Mouse (Mus musculus) adrenal gland, adult 18-20 months (tissue): ENCODE results near the gene Ppp2r1b. TPM values are rescaled to one million over a fixed set of nuclear protein-coding genes. Genes with fewer than 3 reads are reported as not detected.
A peak's percentile ranks its signal among the peaks of the same experiment; 100 is the strongest.

Source experiments
- DNase-seq, 2 experiments: peaks; one replicate each; pipeline ENCODE4 v3.0.0; 2021 to 2022; ENCODE audit warnings: low spot score in 2 of 2
- total RNA-seq, 2 experiments: library from RNA; stranded (reverse); gene quantifications; 1 replicate in 1 of 2; 2 replicates in 1 of 2; pipeline ENCODE4 v1.2.3; 2021

Gene Ppp2r1b
- total RNA-seq, 2 experiments from 2014 or later, result 44.3 to 64.2 TPM

DNA sequence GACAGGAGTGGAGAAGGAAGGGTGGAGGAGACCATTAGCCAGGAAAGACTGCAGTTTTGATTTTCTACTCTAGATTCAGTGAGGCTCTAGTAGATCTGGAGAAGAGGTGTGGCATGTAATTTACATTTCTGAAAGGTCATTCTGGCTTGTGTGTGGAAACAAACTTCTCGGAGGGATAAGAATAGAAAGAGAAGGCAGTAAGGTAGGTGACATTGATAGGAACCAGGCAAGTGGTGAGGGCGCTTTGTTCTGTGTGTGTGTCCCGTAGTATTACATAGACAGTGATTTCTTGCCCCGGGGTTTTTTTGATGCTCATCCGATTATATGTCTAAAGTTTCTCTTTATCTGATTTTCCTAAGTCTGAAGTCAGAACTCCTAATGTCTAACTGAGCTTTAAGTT lies 19.8 kb downstream of the Ppp2r1b start:
- DNase-seq, result no peak

DNA sequence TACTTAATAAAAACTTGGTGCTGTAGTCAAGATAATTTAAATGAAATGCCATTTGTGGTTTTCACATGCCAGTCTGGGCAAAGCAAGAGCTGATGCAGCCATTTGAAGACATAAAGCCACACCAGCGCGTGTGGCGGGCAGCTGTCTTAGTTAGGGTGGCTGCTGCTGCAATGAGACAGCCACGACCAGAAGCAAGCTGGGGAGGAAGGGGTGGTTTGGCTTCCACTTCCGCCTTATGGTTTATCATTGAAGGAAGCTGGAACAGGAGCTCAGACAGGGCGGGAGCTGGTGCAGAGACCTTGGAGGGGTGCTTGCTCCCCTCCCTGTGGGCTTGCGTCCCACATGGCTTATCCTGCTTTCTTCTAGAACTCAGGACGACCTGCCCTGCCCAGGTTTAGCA lies 20.7 kb downstream of the Ppp2r1b start:
- DNase-seq, result no peak

DNA sequence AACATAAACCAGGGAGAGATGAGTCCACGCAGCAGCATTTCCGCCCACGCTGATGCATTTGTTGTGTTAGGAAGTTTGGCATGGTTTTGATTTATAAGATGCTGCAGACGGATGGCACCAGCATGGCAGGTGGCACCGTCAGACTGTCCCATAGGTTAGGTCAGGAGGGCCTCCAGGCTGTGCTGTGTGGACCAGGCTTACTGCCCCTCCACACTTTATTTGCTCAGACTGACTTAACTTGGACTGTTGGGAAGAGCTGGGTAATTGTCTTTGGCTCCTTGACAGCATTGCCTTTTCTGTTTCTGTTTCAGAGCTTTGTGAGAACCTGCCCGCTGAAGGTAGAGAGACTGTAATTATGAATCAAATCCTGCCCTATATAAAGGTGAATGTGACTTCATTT lies 21.9 kb downstream of the Ppp2r1b start:
- no peak for DNase-seq

DNA sequence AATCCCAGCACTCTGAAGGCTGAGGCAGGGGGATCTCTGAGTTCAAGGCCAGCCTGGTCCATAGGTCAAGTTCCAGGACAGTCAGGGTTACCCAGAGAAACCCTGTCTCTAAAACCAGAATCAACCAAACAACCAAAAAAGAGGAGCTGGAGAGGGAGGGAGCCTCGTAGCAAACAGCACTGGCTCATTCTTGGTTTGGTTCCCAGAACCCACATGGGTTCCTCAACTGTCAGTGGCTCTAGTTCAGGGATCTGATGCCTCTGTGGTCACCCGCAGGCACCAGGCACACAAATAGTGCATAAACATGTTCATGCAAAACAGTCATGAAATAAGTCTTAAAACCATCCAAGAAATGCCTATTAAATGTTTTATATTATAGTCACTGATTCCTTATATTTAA lies 23.1 kb downstream of the Ppp2r1b start:
- DNase-seq, result no peak

DNA sequence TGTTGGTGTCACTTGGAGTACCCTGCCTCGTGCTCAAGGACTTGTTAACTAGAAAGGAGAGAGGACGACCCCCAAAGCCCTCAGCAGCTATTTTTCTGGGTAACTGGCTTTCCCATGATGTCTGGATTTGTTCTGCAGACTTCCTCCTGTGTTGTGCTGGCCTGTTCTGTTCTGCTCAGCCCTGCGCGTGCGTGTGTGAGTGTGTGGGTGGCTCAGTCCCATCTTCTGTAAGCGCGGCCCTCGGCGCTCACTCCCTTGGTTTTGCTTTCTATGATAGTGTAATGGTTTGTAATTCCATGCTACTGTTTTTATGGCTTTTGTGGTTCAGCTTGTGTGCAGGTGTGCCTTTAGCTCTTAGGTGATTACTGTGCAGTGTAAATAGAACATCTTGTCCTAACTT lies 28.1 kb downstream of the Ppp2r1b start:
- no peak for DNase-seq

DNA sequence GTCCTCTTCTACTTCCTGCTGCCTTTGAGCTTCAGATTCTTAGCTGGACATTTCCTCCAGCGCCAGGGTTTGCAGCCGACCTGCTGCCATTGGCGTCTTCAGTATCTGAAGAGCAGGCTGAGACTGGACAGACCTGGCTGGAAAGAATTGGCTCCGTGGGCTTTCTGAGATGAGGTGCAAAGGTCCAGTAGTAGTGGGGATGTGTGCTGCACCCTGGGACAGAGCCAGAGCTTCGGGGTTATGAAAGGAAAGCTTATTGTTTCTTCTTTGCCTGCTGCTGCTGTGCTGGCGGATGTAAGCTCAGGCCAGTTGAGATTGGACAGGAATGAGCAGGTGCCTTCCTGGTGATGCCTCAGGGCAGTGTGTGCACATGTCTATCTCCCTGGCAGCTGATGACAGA lies 28.9 kb downstream of the Ppp2r1b start:
- no peak for DNase-seq

DNA sequence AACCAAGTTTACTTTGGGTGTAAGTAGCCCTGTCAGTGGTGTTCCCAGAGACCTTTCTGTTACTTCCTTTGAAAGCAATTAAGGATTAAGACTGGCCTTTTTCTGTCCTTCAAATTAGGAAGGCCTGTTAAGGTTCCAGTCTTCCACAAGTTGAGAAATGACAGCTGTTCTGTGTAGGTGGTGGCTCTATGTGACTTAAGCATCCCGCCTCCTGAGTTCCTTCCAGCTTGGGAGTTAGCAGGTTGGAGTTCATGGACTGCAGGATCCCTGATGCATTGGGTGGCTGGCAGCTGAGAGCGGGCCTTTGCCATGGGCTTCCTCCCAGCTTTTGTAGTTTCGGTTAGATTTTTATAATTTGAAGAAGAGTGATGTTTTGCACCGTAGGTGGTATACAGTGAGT lies 30.4 kb downstream of the Ppp2r1b start:
- DNase-seq, result no peak

- DNase-seq, result no peak
Measured at GRCm38 (mm10) chr9:50876287-50876686, 31.2 kb downstream of the Ppp2r1b start.

DNA sequence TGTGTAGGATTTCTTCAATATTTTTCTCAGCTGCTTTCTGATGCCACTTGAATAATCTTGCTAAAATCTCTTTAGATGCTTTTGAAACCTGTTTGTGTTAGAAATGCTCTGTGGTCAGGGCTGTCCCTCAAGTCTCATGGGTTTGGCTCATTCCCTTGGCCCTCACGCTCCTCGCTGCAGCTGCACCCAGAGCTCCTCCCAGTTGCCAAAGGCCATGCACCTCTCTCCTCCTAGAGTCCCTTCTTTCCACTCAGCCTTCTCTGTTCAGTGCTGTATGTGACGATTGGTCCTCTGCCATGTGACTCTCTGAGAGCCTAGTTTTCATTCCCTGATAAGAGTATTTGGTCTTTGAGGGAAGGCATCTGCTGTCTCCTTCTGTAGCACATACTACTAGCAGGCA lies 32.3 kb downstream of the Ppp2r1b start:
- DNase-seq, result no peak

DNA sequence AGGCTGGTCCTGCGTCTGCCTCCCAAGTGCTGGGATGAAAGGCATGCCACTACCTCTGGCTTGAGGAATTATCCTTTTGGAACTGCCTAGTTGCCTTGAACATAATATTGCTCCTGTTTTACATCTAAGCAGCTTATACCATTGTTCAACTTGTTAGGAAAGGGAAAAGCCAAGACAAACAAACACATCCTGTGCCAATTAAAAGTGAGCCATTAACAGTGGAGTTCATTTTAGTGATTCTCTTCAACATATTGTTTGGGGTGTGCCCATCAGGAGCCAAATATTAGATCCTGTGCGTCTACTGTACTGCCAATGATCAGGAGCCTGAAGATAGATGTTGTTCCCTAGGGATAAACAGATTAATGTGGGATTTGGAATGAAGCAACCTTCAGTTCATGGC lies 37.1 kb downstream of the Ppp2r1b start:
- DNase-seq, result no peak

DNA sequence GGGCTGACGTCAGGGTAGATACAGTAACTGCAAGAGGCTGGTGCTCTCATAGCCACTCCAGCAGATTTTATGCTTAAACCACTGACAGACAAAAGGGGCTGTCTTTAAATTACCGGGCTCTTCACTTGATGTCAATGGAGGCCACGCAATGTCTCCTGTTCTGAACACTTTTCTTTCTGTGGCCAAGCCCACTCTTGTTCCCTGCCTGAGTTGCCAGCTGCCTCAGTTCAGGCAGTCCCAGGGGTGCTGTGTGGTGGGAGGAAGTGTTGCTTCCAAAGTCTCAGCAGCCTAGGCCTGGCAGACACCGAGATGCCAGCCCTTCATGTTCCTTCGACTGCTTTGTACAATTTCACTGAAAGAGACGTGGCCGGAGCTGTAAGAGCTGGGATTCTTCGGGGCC lies 39.0 kb downstream of the Ppp2r1b start:
- DNase-seq, result no peak

GRCm38 (mm10) chr9:50884741-50885599 lies 39.9 kb downstream of the Ppp2r1b start:
- DNase-seq, result peak in 1 of 2 experiments; percentile 21

DNA sequence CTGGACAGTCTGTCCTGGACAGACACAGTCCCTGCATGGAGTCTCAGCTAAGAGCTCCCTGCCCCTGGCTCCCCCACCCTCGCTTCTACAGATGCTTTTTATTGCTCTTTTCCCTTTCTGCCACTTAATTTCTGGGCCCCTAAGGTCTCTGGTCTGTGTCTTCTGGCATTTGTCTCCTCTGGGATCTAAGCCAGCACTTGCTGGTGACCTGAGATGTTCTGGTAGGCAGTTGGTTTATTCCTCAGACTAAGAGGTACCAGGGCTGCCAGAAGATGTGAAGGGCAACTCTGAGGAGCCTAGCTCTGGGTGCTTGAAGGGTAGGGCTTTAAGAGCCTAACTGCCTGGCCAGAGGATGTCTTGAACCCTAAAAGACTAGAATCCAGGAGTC lies 40.5 kb downstream of the Ppp2r1b start:
- no peak for DNase-seq

DNA sequence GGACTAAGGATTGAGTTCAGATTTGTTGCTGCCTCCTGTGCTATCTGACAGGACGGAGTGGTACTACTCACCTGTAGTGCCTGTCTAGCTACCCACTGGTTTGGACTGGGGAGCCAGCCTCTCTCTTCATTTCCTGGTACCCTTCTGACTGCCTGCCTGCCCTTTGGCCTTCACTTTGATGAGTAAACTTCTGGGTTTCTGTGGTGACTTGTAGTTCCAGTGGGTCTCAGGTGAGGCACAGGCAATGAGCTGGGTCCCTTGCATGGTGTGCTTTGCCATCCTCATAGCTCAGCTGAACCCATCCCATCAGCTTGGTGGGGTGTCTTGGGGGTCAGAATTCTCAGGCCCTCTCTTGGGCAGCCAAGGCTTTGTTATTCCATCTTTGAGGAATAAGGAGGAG lies 41.8 kb downstream of the Ppp2r1b start:
- DNase-seq, result no peak

DNA sequence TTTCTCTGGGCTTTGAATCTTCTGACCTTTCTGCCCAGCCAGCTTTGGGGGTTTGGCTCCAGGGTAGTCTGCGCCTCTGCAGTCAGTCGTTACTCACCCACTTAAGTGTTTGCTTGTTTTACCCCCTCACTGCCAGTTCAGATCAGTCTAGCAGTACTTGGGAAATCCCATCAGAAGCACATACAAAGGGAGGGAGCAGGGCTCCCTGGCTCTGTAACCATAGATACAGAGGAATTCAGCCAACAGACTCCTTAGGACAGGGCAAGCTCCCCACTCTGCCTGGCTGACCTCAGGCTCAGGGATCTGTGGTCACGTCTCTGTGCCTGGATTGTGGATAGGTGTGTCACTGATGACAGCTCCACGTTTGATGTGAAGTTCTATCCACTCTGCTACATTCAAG lies 42.2 kb downstream of the Ppp2r1b start:
- DNase-seq, result no peak

- DNase-seq, result no peak
Measured at GRCm38 (mm10) chr9:50889211-50889610, 44.1 kb downstream of the Ppp2r1b start.

- no peak for DNase-seq
Measured at GRCm38 (mm10) chr9:50889964-50890363, 44.9 kb downstream of the Ppp2r1b start.

DNA sequence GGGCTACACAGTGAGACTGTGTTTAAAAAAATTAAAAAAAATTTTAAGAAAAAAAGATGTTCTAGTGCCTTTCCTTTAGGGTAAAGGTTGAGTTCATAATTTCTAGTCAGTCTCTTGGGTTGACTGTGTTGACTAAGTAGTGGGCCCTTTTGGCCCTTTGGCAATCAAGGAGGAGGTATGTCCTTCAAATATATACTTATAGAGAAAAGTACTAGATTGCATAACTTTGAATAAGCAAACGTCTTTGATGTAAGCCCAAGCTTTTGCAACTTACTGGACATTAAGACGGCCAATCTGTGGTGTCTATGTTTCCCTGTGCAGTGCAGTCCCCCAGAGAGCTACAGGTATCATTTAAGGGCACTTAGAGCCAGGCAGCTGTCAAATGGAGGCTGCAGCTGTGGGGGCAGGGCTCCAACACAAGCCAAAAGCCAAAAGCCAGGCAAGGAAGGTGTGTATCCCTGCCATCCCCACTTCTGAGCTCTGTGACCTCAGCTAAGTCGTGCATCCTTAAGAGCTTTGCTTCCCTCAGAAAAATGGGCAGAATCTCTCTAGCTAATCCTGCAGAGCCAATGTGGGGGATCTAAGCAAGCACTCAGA lies 45.5 kb downstream of the Ppp2r1b start:
- no peak for DNase-seq

DNA sequence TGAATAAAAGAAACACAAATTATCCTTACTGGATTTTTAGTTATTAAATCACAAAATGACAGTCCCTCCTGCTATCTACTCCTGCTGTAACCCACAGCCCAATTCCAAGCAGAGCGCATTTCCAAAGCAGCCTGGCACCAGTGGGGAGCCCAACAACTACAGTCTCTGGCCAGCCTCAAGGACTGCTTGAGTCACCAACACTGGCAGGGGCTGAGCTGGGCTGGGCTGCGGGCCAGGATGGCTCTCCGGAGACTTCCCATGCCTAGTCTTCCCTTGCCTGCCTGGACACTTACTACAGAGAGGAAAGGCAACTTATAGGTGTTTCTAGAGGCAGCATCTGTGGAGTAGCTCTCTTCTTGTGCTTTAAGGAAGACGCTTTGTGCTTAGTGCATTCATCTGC lies 48.6 kb downstream of the Ppp2r1b start:
- DNase-seq, result peak; percentile 70 to 72

- no peak for DNase-seq
Measured at GRCm38 (mm10) chr9:50900026-50900920, 55.2 kb downstream of the Ppp2r1b start.

DNA sequence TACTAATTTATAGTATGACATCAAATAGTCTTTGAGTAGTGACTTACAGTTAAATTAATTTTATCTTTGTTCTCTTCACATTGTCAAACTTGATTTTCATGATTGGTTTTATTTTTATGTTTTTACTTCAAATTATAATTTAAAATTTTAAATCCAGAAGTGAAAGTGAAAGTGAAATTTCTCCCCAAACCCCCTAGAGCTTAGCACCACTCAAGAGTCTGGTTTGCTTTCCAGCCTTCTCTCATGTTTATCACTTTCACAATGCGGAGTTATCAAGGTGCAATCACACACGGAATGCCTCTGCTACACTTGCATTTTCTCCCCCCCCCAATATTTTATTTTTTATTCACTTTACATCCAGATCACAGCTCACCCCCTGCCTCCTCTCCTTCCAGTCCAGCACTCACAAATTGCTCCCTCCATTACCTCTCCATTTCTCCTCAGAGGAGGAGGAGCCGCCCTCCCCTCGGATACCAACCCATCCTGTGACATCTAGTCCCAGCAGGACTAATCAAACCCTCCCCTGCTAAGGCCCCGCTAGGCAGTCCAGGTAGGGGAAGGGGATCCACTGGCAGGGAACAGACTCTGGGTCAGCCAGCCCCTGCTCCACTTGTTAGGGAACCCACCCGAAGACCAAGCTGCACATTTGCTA lies 59.2 kb downstream of the Ppp2r1b start:
- DNase-seq, result no peak
